Mouse (Mus musculus): ENCODE data around the gene Peli3. TPM values are rescaled to one million over a fixed set of nuclear protein-coding genes. Genes with fewer than 3 reads are reported as not detected.
"Not testable (repeated sequence)": the region's sequence is repeated elsewhere in the genome, so short reads cannot be mapped to it uniquely, and the experiment has no call there.

Gene Peli3
- 5.3 and 5.6 TPM in 2 replicates for total RNA-seq (2021)
- long read RNA-seq, experiment 1, full-length matches to known transcripts, result 4 of 9 reads
- long read RNA-seq, experiment 1, partial matches to known transcripts, result 3 of 9 reads
- long read RNA-seq, experiment 1, other reads (novel, unspliced or antisense), result 2 of 9 reads
- long read RNA-seq, experiment 2, full-length matches to known transcripts, result 1 of 3 reads
- long read RNA-seq, experiment 2, partial matches to known transcripts, result 0 of 3 reads
- long read RNA-seq, experiment 2, other reads (novel, unspliced or antisense), result 2 of 3 reads

DNA sequence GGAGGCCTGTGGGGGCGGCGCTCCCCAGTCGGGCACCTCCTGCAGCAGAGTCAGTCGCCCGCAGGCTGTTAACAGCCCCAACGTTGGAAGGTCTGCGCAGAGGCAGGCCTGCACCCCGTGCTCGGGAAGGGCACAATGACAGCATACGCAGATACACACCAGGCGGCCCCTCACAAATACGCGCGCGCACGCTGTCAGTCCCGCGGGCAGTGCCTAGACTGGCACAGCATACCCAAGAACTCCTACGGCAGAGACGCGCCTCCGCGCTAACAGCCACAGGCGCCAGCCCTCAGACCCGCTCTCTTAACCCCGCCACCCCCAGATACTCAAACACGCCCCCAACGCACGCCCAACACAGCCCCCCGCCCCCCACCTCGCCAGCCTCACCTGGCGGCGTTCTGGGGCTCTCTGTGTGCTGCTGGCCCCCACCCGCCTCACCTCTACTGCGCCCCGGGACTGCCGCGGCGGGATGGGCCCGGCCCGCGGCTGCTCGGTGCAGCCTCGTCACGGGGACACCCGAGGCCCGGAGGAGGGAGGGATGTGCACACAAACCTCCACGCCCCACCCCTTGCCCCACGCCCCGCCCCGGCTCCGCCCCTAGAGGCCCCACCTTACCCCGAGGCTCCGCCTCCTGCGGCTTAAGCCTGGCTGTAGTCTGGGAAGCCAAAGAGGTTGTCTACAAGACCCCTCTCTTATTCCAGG is at the start of gene Peli3:
Peli3 (minus strand) TSS at position 577 of the 702 bp plus-strand sequence.
- peak; percentile 94 for DNase-seq

DNA sequence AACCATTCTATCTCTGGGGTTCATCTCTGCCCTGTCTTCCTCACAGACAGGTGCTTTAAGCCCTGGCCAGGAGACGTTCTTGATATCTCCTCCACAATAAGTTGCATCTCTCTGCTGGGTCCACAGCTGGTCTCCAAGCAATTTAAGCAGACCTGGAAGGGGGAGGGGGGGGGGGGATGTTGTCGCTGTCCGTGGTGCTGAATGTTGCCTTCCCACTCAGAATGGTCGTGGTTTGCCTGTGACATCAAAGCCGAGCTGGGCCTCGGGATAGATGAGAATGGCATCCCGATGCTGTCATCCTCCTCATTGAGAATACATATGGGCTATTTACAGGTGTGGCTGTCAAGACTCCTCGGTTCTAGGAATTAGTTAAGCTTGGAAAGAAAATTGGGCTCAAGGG is 49.4 kb upstream of the Peli3 start:
- no peak for DNase-seq

DNA sequence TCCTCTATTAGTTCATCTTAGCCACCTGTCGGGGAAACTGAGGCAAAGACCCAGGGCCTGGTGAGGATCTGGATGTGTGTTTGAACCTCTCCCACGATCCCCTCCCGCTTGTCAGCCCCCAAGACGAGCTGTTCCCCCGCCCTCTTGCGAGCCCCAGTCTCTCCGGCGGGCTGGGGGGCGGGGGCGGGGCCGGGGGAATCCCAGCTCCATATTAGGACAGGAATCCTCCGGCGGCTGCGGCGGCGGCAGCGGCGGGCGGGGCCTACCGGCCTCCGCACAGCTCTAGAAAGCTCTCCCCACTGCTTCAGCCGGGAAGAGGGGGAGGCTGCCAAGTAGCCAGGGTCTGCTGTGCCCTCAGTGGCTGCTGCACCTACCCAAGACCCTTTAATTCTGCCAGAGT is 47.8 kb upstream of the Peli3 start:
- DNase-seq, result no peak

DNA sequence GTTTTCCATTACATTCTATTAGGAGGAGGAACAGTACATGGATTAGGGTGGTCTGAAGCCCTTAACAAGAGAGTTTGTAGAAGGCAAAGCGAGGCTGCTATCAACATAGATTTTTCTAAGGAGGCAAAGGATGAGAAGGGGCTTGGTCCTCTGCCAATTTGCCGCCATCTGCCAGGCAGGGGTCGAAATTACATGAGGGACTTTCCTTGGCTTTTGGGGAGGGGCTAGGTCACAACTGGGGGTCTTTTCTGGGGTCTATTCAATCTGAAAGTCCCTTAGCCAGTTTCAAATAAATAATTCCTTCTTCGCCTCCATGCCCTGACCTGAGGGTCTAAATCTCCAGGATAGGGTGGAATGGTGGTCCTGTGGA is 47.3 kb upstream of the Peli3 start, which contains the start of gene Npas4:
Npas4 (minus strand) TSS at position 61 of the 370 bp plus-strand sequence.
- no peak for DNase-seq

DNA sequence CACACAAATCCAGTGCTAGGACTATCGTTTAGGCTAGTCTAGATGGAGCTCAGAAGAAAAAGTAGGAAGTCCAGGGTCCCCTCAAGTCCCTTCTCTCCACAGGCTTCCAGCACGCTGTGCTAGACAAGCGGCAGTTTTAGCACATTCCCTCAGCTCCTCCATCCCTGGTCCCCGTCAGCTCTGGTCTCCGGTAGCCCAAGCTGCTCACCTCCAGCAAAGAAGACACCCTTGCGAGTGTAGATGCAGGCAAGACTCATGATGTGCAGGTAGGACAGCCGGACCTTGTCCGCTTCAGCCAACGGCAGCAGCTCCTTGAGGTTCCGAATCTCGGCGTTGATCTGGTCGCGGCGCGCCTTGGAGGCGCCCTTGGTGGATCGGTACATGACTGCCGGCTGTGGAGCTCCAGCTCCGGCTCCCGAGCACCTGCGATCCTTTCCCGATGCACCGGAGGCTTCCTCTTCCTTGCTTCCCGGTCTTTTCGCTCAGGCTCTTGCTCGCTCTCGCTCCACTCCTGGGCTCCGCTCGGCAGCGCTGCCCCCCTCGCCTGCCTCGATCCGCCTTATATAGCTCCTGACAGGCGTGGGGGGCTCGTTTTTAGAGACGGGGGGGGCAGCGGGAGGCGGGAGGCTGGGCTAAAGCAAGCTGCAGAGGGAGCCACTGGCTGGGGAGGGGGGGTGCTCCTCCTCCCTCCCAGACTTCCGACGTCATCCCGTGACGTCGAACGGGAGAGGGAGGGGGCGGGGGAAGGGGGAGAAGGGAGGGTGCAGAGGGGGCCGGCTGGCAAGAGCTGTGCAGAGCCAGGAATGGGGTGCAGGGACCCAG is 46.7 kb upstream of the Peli3 start:
- no peak for DNase-seq

DNA sequence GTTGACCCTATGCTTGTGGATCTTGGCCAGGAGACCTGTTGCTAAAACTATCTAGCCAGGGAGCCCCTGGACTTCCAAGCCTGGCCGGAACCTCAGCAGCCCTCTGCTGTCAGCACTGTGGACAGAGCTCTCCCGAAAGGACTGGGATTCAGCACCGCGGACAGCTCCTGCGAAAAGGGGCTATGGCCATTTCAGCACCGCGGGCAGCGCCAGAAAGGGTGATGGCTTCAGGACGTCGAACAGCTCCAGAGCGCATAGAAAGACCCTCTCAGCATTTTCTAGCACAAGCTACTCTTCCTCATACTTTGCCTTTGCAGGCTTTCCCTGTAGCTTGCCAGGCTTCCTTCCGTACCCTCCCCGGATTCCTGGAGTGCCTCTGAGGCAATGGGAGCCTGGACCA is 46.1 kb upstream of the Peli3 start:
- DNase-seq, result peak; percentile 96

DNA sequence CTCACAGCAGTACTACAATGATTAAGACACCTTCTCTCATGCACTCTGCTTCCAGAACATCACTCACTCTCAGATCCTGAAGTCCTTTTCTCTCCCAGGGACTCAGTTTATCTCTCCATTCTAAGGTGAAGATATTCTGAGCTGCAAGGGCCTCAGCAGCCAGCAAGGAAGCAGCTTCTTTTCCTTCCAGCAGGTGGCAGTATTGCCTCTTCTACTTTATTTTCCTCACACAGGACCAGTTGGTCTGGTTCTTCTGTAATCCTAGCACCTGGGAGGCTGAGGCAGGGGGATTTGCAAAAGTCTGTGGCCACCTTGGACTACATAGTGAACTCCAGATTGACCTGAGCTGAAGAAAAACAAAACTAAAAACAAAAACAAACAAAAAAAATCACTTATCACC is 38.8 kb upstream of the Peli3 start:
- DNase-seq, result peak; percentile 49

DNA sequence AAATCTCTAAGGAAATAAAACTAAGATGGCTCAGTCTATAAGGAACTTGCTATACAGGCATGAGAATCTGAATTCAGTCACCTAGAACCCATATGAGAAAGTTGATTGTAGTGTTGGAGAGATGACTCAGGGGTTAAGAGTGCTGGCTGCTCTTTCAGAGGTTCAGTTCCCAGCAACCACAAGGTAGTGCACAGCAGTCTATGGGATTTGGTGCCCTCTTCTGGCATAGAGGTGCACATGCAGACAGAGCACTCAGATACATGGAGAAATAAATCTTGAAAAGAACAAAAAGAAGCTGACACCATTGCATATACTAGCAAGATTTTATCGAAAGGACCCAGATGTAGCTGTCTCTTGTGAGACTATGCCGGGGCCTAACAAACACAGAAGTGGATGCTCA is 25.3 kb upstream of the Peli3 start:
- no peak for DNase-seq

DNA sequence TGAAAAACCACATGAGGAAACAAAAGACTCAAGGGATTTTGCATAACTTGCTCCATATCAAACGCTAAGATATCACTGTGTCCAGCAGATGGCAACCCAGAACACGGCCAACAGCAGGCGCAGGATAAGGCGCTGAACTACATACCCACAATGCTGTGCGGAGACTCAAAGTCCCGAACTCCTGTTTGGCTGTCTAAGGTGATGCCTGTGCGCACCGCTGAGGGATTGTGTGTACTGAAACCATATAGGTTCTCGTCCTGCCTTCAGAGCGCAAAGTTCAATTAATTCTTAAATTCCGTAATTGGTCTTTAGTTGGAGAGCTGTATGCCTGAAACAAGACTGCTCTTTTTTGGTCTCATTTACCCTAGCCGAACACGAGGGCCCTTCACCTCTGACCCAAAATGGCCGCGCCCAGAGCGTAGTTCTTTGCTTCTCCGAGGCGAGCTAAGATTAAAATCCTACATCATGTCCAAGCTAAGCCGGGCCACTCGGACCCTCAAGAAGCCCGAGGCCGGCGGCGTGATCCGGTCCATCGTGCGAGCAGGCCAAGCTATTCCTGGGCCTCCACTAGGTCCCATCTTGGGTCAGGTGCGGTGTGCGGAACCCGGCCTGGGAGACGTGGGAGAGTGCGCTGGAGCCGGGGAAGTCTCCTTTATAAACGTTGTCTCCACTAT is 19.1 kb upstream of the Peli3 start, which contains the start of gene Mrpl11:
Mrpl11 (plus strand) TSS at position 220 of the 674 bp plus-strand sequence.
- peak; percentile 92 for DNase-seq

DNA sequence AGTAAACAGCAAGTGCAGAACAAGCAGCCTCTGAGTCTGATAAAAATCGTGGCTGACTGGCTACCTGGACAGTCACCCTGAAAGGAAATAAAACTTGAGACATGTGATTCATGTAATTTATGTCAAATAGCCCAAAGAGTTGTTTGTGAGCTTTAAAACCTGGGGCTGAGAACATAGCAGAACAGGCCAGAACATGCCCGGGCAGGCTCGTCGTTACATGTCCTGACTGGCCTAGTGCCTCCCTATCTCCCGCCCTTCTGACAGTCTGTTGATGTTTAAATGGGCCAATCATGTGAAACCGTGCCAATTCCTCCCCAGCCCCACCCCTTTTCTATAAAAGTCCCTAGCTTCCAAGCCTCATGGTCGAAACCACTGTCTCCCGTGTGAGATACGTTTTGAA is 5.7 kb upstream of the Peli3 start:
- DNase-seq, result not testable (repeated sequence)

DNA sequence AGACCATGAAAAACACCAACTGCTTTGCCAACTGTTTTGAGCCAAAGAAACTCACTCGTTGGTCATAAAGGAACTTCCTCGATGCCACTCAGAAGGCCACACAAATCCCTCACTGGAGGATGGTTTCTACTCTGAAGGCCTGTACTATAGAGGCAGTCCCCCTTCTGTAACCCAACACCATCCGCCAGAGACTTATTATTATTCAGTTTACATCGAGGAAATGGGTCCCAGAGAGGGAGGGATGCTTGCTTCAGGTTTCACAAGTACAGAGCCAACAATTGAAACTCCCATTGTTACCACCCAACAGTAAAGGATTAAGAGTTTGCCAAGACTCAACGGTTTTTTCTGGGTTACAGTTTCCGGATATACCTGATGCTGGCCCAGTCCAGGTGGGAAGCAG is 2.6 kb upstream of the Peli3 start:
- DNase-seq, result no peak

DNA sequence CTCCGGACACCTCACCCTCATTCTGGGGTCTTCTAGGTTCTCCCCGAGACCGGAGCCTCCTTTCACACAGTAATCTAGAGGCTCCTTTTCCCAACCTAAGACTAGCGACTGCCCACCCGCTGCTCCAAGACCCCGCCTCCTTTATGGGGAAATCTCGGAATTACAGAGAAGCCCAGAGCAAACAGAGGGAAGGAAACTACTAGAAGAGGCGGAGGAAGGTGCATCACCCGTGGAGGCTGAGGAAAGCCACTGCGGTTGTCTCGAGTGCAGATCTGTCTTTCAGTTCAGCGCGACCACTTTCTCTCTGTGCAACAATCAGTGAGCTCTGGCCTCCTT is 294 bp upstream of the Peli3 start:
- DNase-seq, result no peak

DNA sequence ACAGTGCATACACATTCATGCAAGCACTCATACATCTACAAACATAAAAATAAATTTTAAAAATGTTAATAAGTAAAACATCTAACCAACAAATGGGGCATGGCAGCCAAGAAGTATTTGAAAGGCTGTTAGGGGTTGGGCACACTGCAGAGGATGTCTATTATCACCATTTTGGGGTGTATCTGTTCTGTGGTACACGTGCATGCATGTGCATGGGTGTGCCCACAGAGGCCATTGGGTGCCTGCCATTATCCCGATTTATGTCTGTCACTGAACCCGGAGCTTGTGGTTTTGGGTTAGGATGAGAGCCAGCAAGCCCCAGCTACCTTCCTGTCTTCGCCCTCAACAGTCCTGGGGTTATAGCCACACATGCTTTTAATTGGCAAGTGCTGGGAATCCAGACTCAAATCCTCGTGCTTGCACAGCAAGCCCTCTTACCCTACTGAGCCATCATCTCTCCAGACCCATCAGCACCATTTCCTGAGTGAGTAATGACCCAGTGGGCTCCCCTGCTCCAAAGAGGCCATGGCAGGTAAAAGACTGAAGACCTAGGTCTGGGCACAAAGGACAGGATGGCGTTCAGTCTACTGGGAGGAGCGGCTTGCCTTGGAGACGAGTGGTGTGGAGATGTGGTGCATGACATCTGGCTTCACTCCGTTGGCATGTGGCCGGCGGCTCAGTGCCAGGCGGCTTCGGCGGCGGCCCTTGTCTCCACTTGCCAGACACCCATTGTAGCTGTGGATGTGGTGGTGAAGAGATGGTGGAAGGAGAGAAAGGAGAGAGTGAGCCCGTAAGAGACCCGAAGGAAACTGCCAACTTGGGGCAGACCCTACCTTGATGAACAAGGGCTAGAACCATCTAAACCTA is 5.2 kb downstream of the Peli3 start:
- no peak for DNase-seq

DNA sequence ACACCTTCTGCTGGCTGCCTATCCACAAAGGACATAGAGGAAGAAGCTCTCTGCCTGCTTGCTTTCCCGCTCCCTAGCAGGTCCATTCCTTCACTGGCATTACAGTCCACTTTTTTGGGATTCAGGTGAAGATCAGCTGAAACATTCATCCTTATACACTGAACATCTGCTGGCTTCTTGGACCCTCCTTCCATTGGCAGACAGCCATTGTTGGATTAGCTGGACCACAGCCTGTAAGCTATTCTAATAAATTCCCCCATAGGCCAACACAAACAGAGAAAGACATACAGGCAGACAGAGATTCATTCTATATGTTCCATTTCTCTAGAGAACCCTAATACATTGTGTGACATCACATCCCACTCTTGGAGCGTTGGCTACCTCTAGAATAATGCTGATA is 6.0 kb downstream of the Peli3 start:
- DNase-seq, result no peak

DNA sequence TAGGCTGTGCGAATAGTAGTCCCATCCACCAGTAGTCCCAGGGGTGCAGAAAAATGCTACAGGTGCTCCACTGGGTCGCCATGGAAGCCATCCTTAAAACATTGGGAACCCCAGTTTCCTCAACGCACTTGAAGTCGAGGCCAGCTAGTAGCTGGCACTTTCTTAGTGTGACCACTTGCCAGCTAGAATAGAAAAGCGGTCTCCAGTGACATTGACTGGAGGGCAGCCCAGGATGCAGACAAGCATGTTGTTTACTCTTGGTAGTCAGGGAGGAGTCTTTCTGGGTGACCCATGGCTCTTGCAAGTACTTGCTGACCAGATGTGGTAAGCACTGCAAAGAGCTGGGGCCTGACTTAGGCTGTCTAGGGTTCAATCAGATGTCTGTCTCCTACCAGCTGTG is 14.1 kb downstream of the Peli3 start:
- DNase-seq, result peak; percentile 65

DNA sequence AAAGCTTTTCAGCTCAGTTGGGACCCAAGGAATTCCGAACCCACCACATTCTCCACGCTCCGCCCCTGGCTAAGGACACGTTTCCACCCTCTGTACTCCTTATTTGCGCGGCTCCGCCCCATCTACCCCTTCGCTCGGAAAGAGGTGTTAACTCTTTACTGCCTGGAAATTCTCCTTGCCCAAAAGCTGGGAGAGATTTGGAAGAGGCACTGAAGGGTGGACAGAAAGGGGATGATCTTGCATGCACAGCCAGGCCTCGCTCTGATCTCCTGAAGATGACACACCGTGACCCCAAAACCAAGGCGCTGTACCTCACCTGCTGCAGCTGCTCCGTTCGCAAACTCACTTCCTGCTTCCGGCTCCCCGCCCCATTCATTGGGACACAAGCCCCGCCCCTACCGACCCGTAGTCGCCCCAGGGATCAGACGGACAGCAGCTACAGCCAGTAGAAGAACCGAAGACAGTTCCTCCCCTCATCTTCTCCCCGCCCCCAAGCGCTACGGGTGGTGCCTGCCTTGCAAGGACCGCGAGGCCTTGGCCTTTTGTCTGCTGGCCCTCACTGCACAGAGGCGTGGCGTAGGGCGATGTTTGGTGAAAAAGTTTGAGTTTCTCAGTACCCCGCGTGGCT is 14.9 kb downstream of the Peli3 start, which contains the start of gene Dpp3:
Dpp3 (minus strand) TSS at position 384 of the 628 bp plus-strand sequence.
- peak; percentile 100 for DNase-seq

DNA sequence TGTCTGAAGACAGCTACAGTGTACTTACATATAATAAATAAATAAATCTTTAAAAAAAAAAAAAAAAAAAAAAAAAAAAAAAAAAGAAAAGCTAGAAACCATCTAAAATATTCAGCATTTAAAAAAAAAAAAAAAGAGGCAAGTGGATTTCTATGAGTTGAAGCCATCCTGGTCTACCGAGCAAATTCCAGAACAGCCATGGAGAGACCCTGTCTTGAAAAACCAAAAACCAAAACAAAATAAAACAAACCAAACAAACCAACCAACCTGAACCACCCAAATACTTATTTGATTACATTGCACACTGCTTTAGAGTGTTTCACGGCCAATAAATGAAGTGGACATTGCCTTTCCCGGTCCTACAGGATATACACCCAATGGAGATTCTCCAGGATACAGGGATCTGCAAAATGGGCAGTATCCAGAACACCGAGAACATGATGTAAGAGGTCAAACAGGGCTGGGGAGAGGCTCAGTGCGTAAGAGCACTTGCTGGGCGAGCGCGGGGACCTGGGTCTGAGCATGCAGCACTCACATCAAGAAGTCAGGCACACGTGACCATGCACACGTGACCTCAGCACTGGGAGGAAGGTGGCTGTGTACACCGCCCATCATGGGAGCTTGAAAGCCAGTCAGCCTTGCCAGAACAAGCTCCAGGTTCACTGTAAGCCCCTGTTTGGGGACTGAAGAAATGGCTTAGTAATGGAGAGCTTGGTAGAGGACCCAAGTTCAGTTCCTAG is 17.6 kb downstream of the Peli3 start:
- DNase-seq, result no peak

DNA sequence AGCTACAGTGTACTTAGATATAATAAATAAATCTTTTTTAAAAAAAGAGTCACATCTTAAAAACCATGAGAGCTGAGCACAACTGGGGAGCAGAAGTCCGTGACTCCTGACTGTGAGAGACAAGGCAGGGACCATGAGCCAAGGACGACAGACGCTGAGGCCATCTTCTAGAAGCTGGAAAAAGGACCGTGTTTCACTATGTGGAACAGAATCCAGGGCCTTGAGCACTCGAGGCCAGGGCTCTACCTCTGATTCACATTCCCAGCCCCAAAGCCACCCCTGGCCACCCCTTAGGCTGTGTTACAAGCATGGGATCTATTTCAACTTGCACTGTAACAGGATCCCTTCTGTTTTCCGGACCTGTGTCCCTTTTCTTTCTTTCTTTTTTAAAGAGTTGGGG is 23.3 kb downstream of the Peli3 start:
- peak; percentile 45 for DNase-seq

DNA sequence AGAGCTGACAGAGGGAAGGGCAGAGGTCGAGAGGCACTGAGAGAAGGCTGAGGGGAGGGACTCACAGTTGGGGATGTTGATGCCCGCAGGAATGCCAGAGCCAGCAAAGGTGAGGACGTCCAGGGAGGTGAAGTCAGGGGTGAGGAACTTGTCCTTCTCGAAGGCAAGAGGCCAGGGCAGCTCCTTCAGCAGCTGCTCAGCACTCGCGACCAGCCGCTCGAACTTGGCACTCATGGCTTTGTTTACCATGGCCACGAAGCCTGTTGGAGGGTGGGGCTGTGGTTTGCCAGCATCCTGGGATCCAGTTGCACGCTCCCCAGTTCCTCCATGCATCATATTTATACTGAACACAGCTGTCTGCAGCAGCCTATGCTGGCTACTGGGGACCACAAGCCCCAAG is 26.1 kb downstream of the Peli3 start:
- no peak for DNase-seq

DNA sequence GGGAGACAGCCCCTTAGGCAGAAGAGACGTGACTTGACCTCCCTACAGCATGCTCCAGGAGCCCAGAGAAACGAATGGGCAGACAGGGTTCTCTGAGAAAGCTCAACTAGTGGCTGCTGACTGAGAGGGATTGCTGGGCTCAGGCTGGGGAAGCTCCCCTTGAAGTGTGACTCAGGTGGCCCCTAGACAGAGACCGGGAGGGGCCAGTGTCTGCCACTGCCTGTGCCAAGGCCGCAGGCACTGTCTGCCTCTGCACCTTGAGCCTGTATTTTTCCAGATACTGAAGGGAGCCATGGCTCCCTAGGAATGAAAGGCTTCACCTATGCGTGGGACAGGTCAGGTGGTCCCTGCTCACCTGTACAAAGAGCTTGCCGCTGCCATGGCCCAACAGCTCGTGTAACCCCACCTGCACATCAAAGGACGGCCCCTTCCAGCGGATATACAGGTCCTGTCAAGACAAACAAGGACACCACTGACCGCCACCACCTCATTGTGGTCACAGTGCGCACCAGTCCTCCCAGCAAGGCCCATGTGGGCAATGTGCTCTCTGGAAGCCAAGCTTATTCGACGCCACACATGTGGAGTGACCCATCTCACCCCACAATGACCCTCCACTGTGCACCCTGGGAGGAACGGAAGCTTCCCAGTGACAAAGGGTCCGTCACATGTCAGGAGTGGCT is 26.9 kb downstream of the Peli3 start:
- DNase-seq, result peak; percentile 73
